Mouse (Mus musculus) urinary bladder, postnatal 10 days (tissue): Measurements from ENCODE around the gene Nek5.
"Not testable (repeated sequence)": the region's sequence is repeated elsewhere in the genome, so short reads cannot be mapped to it uniquely, and the experiment has no call there.

Source experiments
- DNase-seq: peaks from one replicate; pipeline ENCODE4 v3.0.0; 2022; ENCODE audit warnings: low spot score

The Nek5 gene

GRCm38 (mm10) chr8:22124220-22125152, at the start of gene Nek5:
Gene Nek5 (minus strand): TSS chr8:22125053.
- DNase-seq, result no peak

GRCm38 (mm10) chr8:22169167-22169566, 44.3 kb upstream of the Nek5 start:
- no peak for DNase-seq

- DNase-seq, result peak; percentile 41
Measured at GRCm38 (mm10) chr8:22166080-22166603, 41.3 kb upstream of the Nek5 start, which contains the start of gene Nek3. Gene Nek3 (minus strand): TSS chr8:22166435.

- DNase-seq, result no peak
Measured at GRCm38 (mm10) chr8:22165251-22166079, 40.6 kb upstream of the Nek5 start.

- DNase-seq, result no peak
Measured at GRCm38 (mm10) chr8:22164431-22164830, 39.6 kb upstream of the Nek5 start.

GRCm38 (mm10) chr8:22162206-22162605, 37.4 kb upstream of the Nek5 start:
- no peak for DNase-seq

GRCm38 (mm10) chr8:22150345-22150663, 25.5 kb upstream of the Nek5 start:
- DNase-seq, result no peak

- no peak for DNase-seq
Measured at GRCm38 (mm10) chr8:22149643-22150344, 24.9 kb upstream of the Nek5 start.

- no peak for DNase-seq
Measured at GRCm38 (mm10) chr8:22148367-22148740, 23.5 kb upstream of the Nek5 start.

- no peak for DNase-seq
Measured at GRCm38 (mm10) chr8:22147706-22148366, 23.0 kb upstream of the Nek5 start.

GRCm38 (mm10) chr8:22145831-22146230, 21.0 kb upstream of the Nek5 start:
- DNase-seq, result no peak

- no peak for DNase-seq
Measured at GRCm38 (mm10) chr8:22143764-22144491, 19.1 kb upstream of the Nek5 start.

GRCm38 (mm10) chr8:22142592-22142991, 17.7 kb upstream of the Nek5 start:
- no peak for DNase-seq

GRCm38 (mm10) chr8:22141836-22142385, 17.1 kb upstream of the Nek5 start:
- DNase-seq, result no peak

GRCm38 (mm10) chr8:22136462-22136861, 11.6 kb upstream of the Nek5 start:
- DNase-seq, result not testable (repeated sequence)

GRCm38 (mm10) chr8:22134750-22135135, 9.9 kb upstream of the Nek5 start:
- no peak for DNase-seq

GRCm38 (mm10) chr8:22134078-22134749, 9.4 kb upstream of the Nek5 start:
- DNase-seq, result no peak

GRCm38 (mm10) chr8:22132062-22132461, 7.2 kb upstream of the Nek5 start:
- no peak for DNase-seq

- DNase-seq, result no peak
Measured at GRCm38 (mm10) chr8:22107020-22107419, 17.8 kb downstream of the Nek5 start.

GRCm38 (mm10) chr8:22091568-22091967, 33.3 kb downstream of the Nek5 start:
- no peak for DNase-seq
